Mouse (Mus musculus) ovary, postnatal 14 days (tissue): ENCODE measurements around the gene Map2.

Experiments used
- DNase-seq: peaks from one replicate; pipeline ENCODE4 v3.0.0; 2022; ENCODE audit warnings: low spot score

Map2 gene

GRCm38 (mm10) chr1:66292121-66292881 lies 117.2 kb downstream of the Map2 start:
- DNase-seq, result no peak

- DNase-seq, result no peak
These were observed 124.3 kb downstream of the Map2 start for GRCm38 (mm10) chr1:66299376-66299775.

- no peak for DNase-seq
These were observed 145.5 kb downstream of the Map2 start for GRCm38 (mm10) chr1:66320378-66321135.

GRCm38 (mm10) chr1:66321136-66321502 lies 146.0 kb downstream of the Map2 start:
- no peak for DNase-seq

- no peak for DNase-seq
These were observed 146.6 kb downstream of the Map2 start for GRCm38 (mm10) chr1:66321631-66322142.

GRCm38 (mm10) chr1:66323461-66323860 lies 148.4 kb downstream of the Map2 start:
- no peak for DNase-seq

- DNase-seq, result no peak
These were observed 149.9 kb downstream of the Map2 start for GRCm38 (mm10) chr1:66324951-66325350.

- no peak for DNase-seq
These were observed 153.9 kb downstream of the Map2 start for GRCm38 (mm10) chr1:66328996-66329395.

- DNase-seq, result no peak
These were observed 154.5 kb downstream of the Map2 start for GRCm38 (mm10) chr1:66329534-66329933.

- no peak for DNase-seq
These were observed 160.7 kb downstream of the Map2 start for GRCm38 (mm10) chr1:66335724-66336284.

- DNase-seq, result no peak
These were observed 164.1 kb downstream of the Map2 start for GRCm38 (mm10) chr1:66339213-66339612.

- no peak for DNase-seq
These were observed 173.5 kb downstream of the Map2 start for GRCm38 (mm10) chr1:66348404-66349165.

GRCm38 (mm10) chr1:66349166-66349835 lies 174.2 kb downstream of the Map2 start:
- no peak for DNase-seq

GRCm38 (mm10) chr1:66351366-66351765 lies 176.3 kb downstream of the Map2 start:
- no peak for DNase-seq

- DNase-seq, result no peak
These were observed 186.7 kb downstream of the Map2 start for GRCm38 (mm10) chr1:66361799-66362198.

- no peak for DNase-seq
These were observed 188.2 kb downstream of the Map2 start for GRCm38 (mm10) chr1:66363285-66363684.

- DNase-seq, result no peak
These were observed 189.3 kb downstream of the Map2 start for GRCm38 (mm10) chr1:66364386-66364785.

GRCm38 (mm10) chr1:66365600-66365999 lies 190.5 kb downstream of the Map2 start:
- no peak for DNase-seq

- DNase-seq, result no peak
These were observed 194.4 kb downstream of the Map2 start for GRCm38 (mm10) chr1:66369486-66369885.

- no peak for DNase-seq
These were observed 196.3 kb downstream of the Map2 start for GRCm38 (mm10) chr1:66371371-66371770.

GRCm38 (mm10) chr1:66386321-66386720 lies 211.2 kb downstream of the Map2 start:
- DNase-seq, result no peak
